Mouse (Mus musculus) G1E (cell line): ENCODE data around the gene Smoc2. TPM values are rescaled to one million over a fixed set of nuclear protein-coding genes. Genes with fewer than 3 reads are reported as not detected.

Source experiments
- ATAC-seq: 2 replicates; pipeline ENCODE4 v1.8.0; 2016; ENCODE audit warnings: mild to moderate bottlenecking; ENCODE audit not compliant: insufficient number of reproducible peaks, poor library complexity, low FRiP score, severe bottlenecking; ENCODE audit errors: extremely low read depth
- DNase-seq: peaks from one replicate; pipeline ENCODE4 v3.0.0; 2012; ENCODE audit warnings: low spot score
- H3K27me3 ChIP-seq: 2 replicates; pipeline ENCODE4 v1.6.1; 2012; ENCODE audit warnings: mild to moderate bottlenecking, low read length, inconsistent platforms; ENCODE audit not compliant: insufficient read depth
- H3K36me3 ChIP-seq: replicated peaks from 2 replicates; pipeline ENCODE3; 2012; ENCODE audit warnings: mild to moderate bottlenecking, inconsistent platforms
- H3K4me1 ChIP-seq: 2 replicates; pipeline ENCODE4 v1.6.1; 2012; ENCODE audit warnings: low read depth, low read length, inconsistent platforms, mixed read lengths; ENCODE audit not compliant: insufficient read depth
- H3K4me3 ChIP-seq: 2 replicates; pipeline ENCODE4 v1.5.1; 2012; ENCODE audit warnings: low read depth, mild to moderate bottlenecking, inconsistent platforms, low read length, moderate library complexity, mixed read lengths
- H3K9me3 ChIP-seq: replicated peaks from 2 replicates; pipeline ENCODE4 v1.6.1; 2012; ENCODE audit warnings: inconsistent platforms
- CTCF ChIP-seq: IDR thresholded peaks from 2 replicates; pipeline ENCODE4 v1.5.1; 2012; ENCODE audit warnings: low read depth, low read length, inconsistent platforms, mixed read lengths
- GATA1 ChIP-seq: IDR thresholded peaks from 2 replicates; pipeline ENCODE4 v1.6.1; 2012; ENCODE audit warnings: borderline replicate concordance, low read length, inconsistent platforms, mixed read lengths
- GATA2 ChIP-seq: IDR thresholded peaks from 2 replicates; pipeline ENCODE4 v1.6.1; 2012; ENCODE audit warnings: low read depth, low read length, inconsistent platforms, borderline replicate concordance
- POLR2AphosphoS5 ChIP-seq: IDR thresholded peaks from 2 replicates; pipeline ENCODE4 v1.6.1; 2012; ENCODE audit warnings: low read depth, low read length, inconsistent platforms; ENCODE audit not compliant: insufficient replicate concordance
- TAL1 ChIP-seq: conservative IDR thresholded peaks from 2 replicates; pipeline ENCODE4 v1.6.1; 2012; ENCODE audit warnings: low read depth, low read length, inconsistent platforms, mixed read lengths
- polyA plus RNA-seq: library from polyadenylated mRNA; stranded (reverse); fragments of >175 nt; gene quantifications from 2 replicates; pipeline ENCODE4 v1.2.3, GENCODE M21; 2012
- total RNA-seq, 2 experiments: library from RNA; stranded (forward) in 1 of 2; stranded (reverse) in 1 of 2; fragments of 200-1000 nt in 1 of 2; fragments of >200 nt in 1 of 2; fragmentation: Nextera tagmentation in 1 of 2; gene quantifications; 2 replicates each; pipeline ENCODE4 v1.2.3; 2014 to 2017

The Smoc2 gene
- total and polyA plus RNA-seq, 3 experiments = 0.55 TPM; not detected in 2

DNA sequence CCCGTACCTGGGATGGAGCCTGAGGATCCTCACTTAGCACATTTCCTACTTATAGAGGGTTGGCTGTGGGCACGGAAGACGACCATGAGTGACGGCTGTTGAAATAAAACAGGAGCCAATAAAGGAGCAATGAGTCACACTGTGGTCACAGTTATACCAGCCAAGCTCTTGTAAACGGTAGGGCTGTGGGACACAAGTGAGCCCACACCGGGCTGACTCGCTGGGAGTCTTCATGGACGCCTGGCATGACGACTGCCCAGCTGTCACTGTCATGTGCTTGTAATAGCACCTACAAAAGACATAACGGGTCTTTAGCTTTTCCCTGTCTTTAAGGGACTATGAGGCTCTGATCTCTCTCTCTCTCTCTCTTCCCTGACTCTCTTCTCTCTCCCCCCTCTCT lies 39.3 kb upstream of the Smoc2 start:
- TF ChIP-seq GATA2 (no peak), GATA1 (no peak), TAL1 (no peak), CTCF (no peak), POLR2AphosphoS5 (no peak)
- no peak overlapping the region for H3K4me3 ChIP-seq
- peaks cover 17% of the 10 kb centered on the region for H3K9me3 ChIP-seq
- H3K4me1 ChIP-seq = no peaks in the 10 kb centered on the region
- no peaks in the 10 kb centered on the region for H3K36me3 ChIP-seq
- H3K27me3 ChIP-seq = peaks cover 15% of the 10 kb centered on the region
- no peak for ATAC-seq
- DNase-seq = no peak

- DNase-seq (no peak), ATAC-seq (no peak)
- no peaks in the 10 kb centered on the region for H3K4me1 ChIP-seq
- peaks cover 17% of the 10 kb centered on the region; the same call in 1 of the 2 replicates for H3K27me3 ChIP-seq
- no peaks in the 10 kb centered on the region for H3K36me3 ChIP-seq
- H3K9me3 ChIP-seq = peaks cover 22% of the 10 kb centered on the region
- TF ChIP-seq CTCF (no peak), POLR2AphosphoS5 (no peak), GATA1 (no peak), TAL1 (no peak), GATA2 (no peak)
- no peak overlapping the region for H3K4me3 ChIP-seq
Observed at GRCm38 (mm10) chr17:14242634-14243033, 36.7 kb upstream of the Smoc2 start.

DNA sequence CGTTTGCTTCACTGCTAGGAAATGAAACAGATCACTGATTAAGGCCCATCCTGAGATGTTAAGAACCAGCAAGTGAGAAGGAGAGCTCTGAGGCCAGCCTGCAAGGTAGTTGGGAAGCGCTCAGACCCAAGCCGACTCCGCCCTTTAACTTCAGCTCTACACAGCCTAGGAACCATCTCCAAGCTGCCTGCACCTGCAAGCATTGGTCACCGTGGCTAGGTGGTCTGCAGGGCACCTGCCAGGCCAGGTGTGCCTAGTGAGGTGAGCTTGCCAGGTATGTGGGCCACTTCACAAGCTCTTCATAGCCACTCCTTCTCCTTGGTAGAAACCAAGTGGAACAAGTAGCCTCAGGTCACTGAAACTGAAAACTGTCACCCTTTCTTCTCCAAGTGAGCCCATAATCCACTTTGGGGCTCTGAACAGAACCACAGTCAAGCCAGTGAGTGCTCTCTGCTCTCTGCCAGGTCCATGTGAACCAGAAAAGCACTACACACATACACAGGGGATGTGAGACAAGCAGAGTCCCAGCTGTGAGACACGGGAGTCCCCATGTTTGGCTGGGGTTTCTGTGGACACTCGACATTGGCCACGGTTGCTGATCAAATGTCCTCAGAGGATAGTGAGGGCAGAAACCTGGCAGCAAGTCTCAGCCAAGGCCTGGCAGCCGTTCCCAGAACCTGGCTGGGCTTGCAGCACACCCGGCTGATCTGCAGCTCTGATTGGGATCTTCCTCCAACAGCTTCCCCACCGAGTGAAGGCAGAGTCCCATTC lies 34.9 kb upstream of the Smoc2 start:
- Histone ChIP-seq H3K27me3 (peaks cover 10% of the 10 kb centered on the region; the same call in 1 of the 2 replicates), H3K36me3 (no peaks in the 10 kb centered on the region), H3K4me3 (no peak overlapping the region), H3K4me1 (no peaks in the 10 kb centered on the region), H3K9me3 (peaks cover 24% of the 10 kb centered on the region)
- DNase-seq (no peak), ATAC-seq (no peak)
- TF ChIP-seq CTCF (no peak), GATA1 (no peak), TAL1 (no peak), POLR2AphosphoS5 (no peak), GATA2 (no peak)

- H3K4me1 ChIP-seq = no peaks in the 10 kb centered on the region
- peaks cover 24% of the 10 kb centered on the region for H3K9me3 ChIP-seq
- TF ChIP-seq GATA1 = no peak
- TF ChIP-seq CTCF = no peak
- no peak for TF ChIP-seq POLR2AphosphoS5
- no peak for TF ChIP-seq TAL1
- peaks cover 6% of the 10 kb centered on the region; the same call in 1 of the 2 replicates for H3K27me3 ChIP-seq
- DNase-seq = no peak
- no peak for ATAC-seq
- no peaks in the 10 kb centered on the region for H3K36me3 ChIP-seq
- H3K4me3 ChIP-seq = no peak overlapping the region
Observed at GRCm38 (mm10) chr17:14246266-14246665, 33.0 kb upstream of the Smoc2 start.

- H3K9me3 ChIP-seq = peaks cover 25% of the 10 kb centered on the region
- ATAC-seq (no peak), DNase-seq (no peak)
- no peaks in the 10 kb centered on the region for H3K4me1 ChIP-seq
- TF ChIP-seq CTCF (no peak), POLR2AphosphoS5 (no peak), GATA2 (no peak), TAL1 (no peak), GATA1 (no peak)
- H3K4me3 ChIP-seq = no peak overlapping the region
- H3K36me3 ChIP-seq = no peaks in the 10 kb centered on the region
- peaks cover 6% of the 10 kb centered on the region; the same call in 1 of the 2 replicates for H3K27me3 ChIP-seq
Observed at GRCm38 (mm10) chr17:14247931-14248330, 31.4 kb upstream of the Smoc2 start.

GRCm38 (mm10) chr17:14249595-14249994 lies 29.7 kb upstream of the Smoc2 start:
- Histone ChIP-seq H3K27me3 (peaks cover 2% of the 10 kb centered on the region; the same call in 1 of the 2 replicates), H3K4me1 (no peaks in the 10 kb centered on the region), H3K36me3 (no peaks in the 10 kb centered on the region), H3K4me3 (no peak overlapping the region), H3K9me3 (peaks cover 22% of the 10 kb centered on the region)
- DNase-seq = no peak
- TF ChIP-seq CTCF (no peak), TAL1 (no peak), GATA1 (no peak), POLR2AphosphoS5 (no peak), GATA2 (no peak)
- ATAC-seq = no peak
